Mouse (Mus musculus): Measurements from ENCODE around the gene Frem1. TPM values are rescaled to one million over a fixed set of nuclear protein-coding genes. Genes with fewer than 3 reads are reported as not detected.

The Frem1 gene
- polyA plus RNA-seq, 1 experiment from 2014 or later = 58.2 TPM

DNA sequence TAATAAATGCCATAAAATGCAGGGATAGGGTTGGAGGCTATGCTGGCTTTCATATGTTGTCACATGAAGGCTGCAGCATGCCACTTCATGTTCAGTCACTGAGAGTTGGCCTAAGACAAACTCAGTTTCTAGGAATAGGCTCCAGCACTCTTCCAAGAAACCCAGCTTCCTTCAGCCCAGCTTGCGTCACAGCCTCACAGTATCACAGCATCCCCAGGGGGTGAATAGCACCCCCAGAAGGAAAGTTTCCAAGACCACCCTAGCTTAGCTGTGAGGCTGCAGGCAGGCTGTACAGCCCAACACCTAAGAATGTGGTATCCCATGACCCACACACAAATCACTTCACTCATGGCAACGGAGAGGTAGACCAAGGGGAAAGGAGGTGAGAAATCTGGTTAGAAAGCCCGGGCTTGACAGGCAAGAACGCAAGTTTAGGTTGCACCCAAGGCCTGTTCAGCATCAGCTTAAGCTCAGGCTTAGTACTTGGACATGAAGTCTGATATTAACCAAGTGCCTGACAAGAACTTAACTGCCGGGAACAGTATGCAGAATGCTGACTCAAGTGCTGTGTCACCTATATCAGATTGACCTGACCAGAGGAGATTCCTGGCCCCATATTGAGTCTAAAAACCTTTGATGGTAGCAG, 1.9 kb downstream of the Frem1 start:
- Histone ChIP-seq H3K4me1 (ENCODE audit: insufficient read depth) (no peaks in the 10 kb centered on the region), H3K9ac (peak overlapping the region; percentile 74), H3K4me3 (ENCODE audit: low read depth, low read length) (peak overlapping the region; percentile 62), H3K9me3 (ENCODE audit: low read depth, low read length) (no peaks in the 10 kb centered on the region), H3K27ac (ENCODE audit: low read depth) (peak overlapping the region; percentile 80), H3K36me3 (ENCODE audit: insufficient read depth) (peaks cover 2% of the 10 kb centered on the region; the same call in 1 of the 2 replicates), H3K27me3 (ENCODE audit: insufficient read depth, low read length) (no peaks in the 10 kb centered on the region), H3K4me2 (peak overlapping the region; percentile 58)
- WGBS = 31% methylated on average over 5 of the region's 5 CpGs
- peak; percentile 49 for DNase-seq
- no peak for TF ChIP-seq CTCF (IDR thresholded peaks at IDR 0.05; ENCODE audit: low read depth)
- ATAC-seq (ENCODE audit: insufficient read depth) = no peak

- ATAC-seq (ENCODE audit: insufficient read depth) (no peak), DNase-seq (peak; percentile 45)
- no peak for TF ChIP-seq CTCF (IDR thresholded peaks at IDR 0.05; ENCODE audit: low read depth)
- Histone ChIP-seq H3K36me3 (ENCODE audit: insufficient read depth) (peaks cover 5% of the 10 kb centered on the region; the same call in 1 of the 2 replicates), H3K9me3 (ENCODE audit: low read depth, low read length) (no peaks in the 10 kb centered on the region), H3K27me3 (ENCODE audit: insufficient read depth, low read length) (no peaks in the 10 kb centered on the region), H3K9ac (peak overlapping the region; percentile 74), H3K4me1 (ENCODE audit: insufficient read depth) (no peaks in the 10 kb centered on the region), H3K4me2 (peak overlapping the region; percentile 58), H3K4me3 (ENCODE audit: low read depth, low read length) (peak overlapping the region; percentile 62), H3K27ac (ENCODE audit: low read depth) (no peak overlapping the region)
- 25% methylated on average over 3 of the region's 3 CpGs for WGBS
Measured at GRCm38 (mm10) chr4:83049288-83049687, 2.9 kb downstream of the Frem1 start.

DNA sequence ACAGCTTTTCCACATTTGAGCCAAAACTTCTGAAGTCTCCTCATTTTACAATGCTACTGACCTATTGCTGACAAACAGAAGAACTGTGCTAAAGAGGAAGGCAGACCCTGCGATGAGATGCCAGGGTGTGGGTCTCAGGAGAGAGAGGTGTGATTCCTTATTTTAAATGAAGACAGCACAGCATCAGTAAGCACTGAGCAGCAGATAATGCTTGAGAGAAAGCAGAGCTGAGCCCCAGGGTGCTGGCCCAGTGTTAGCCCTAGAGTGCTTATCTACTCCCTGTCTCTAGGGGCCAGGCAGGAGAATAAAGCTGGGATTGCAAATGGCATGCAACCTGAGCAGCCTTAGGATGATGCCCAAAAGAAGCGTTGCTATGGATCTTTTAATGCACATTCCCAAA, 3.6 kb downstream of the Frem1 start:
- Histone ChIP-seq H3K4me2 (peak overlapping the region; percentile 58), H3K9me3 (ENCODE audit: low read depth, low read length) (no peaks in the 10 kb centered on the region), H3K9ac (peak overlapping the region; percentile 26; the same call in 1 of the 2 replicates), H3K27me3 (ENCODE audit: insufficient read depth, low read length) (no peaks in the 10 kb centered on the region), H3K4me1 (ENCODE audit: insufficient read depth) (no peaks in the 10 kb centered on the region), H3K27ac (ENCODE audit: low read depth) (no peak overlapping the region), H3K36me3 (ENCODE audit: insufficient read depth) (peaks cover 5% of the 10 kb centered on the region; the same call in 1 of the 2 replicates), H3K4me3 (ENCODE audit: low read depth, low read length) (peak overlapping the region; percentile 62)
- DNase-seq (no peak), ATAC-seq (ENCODE audit: insufficient read depth) (no peak)
- TF ChIP-seq CTCF (IDR thresholded peaks at IDR 0.05; ENCODE audit: low read depth) = no peak
- 11% methylated on average over 2 of the region's 2 CpGs for WGBS

DNA sequence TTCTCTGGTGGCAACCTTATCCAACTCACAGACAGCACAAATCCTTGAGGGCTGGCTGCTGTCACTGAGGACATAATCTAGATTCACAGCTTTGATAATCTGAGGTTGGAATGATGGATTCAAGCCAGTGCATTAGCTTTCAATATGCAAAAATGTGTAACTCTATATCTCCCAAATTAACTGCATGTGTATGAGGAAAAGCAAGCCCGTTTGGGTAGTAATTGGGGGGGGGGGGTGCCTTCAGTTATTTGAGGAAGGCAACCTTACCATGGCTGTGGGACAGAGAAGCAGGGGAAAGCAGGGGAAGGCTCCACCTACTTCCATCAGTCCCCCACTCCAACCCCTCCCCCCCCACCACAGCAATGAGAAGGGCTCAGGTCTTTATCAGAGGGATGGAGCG, 5.3 kb downstream of the Frem1 start:
- H3K4me3 ChIP-seq (ENCODE audit: low read depth, low read length) = no peak overlapping the region
- no peak for DNase-seq
- WGBS = 29% methylated on average over 2 of the region's 2 CpGs
- no peaks in the 10 kb centered on the region for H3K4me1 ChIP-seq (ENCODE audit: insufficient read depth)
- peak overlapping the region; percentile 58 for H3K4me2 ChIP-seq
- H3K9me3 ChIP-seq (ENCODE audit: low read depth, low read length) = no peaks in the 10 kb centered on the region
- no peaks in the 10 kb centered on the region for H3K27me3 ChIP-seq (ENCODE audit: insufficient read depth, low read length)
- peaks cover 5% of the 10 kb centered on the region; the same call in 1 of the 2 replicates for H3K36me3 ChIP-seq (ENCODE audit: insufficient read depth)
- H3K9ac ChIP-seq = no peak overlapping the region
- TF ChIP-seq CTCF (IDR thresholded peaks at IDR 0.05; ENCODE audit: low read depth) = no peak
- H3K27ac ChIP-seq (ENCODE audit: low read depth) = no peak overlapping the region
- no peak for ATAC-seq (ENCODE audit: insufficient read depth)

DNA sequence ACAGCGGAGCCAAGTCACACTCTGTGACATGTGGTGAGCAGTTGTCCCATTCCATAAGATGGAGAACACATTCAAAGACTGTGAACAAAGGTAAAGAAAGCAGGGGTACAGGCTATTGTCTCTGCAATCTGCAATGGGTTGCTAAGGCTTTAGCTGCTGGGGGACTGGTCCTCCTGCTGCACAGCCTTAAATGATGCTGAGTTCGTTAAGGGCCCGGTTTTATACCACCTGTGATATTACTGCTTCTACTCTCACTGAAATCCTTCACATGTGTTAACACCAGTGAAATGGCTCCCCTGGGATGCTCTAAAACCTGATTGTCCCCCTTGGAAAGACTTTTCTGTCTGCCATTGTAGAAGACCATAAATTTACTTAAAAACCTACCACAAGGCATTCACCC, 6.1 kb downstream of the Frem1 start:
- no peak overlapping the region for H3K27ac ChIP-seq (ENCODE audit: low read depth)
- no peak overlapping the region for H3K4me3 ChIP-seq (ENCODE audit: low read depth, low read length)

DNA sequence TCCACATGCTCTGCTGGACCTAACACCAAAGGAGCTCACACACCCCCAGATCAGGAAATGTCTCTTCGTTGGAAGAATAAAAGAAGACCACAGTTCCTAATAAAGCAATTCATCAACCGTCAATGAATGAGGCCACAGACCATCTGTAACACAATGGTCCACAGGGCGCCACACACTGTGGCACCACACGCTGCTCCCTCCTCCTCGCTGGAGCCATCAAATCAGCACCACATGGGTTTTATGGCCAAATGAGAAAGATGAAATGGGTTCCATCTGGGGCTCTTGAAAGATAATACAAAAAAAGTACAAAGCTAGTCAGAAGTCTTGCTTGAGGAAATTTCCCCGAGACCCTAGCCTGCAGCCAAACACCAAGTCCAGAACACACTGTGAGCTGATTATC, 6.9 kb downstream of the Frem1 start:
- H3K27me3 ChIP-seq (ENCODE audit: insufficient read depth, low read length) = no peaks in the 10 kb centered on the region
- DNase-seq (no peak), ATAC-seq (ENCODE audit: insufficient read depth) (no peak)
- no peak for TF ChIP-seq CTCF (IDR thresholded peaks at IDR 0.05; ENCODE audit: low read depth)
- no peaks in the 10 kb centered on the region for H3K9me3 ChIP-seq (ENCODE audit: low read depth, low read length)
- peaks cover 5% of the 10 kb centered on the region; the same call in 1 of the 2 replicates for H3K36me3 ChIP-seq (ENCODE audit: insufficient read depth)
- WGBS = 70% methylated on average over 6 of the region's 6 CpGs
- no peak overlapping the region for H3K4me2 ChIP-seq
- H3K4me3 ChIP-seq (ENCODE audit: low read depth, low read length) = no peak overlapping the region
- H3K9ac ChIP-seq = no peak overlapping the region
- no peaks in the 10 kb centered on the region for H3K4me1 ChIP-seq (ENCODE audit: insufficient read depth)
- H3K27ac ChIP-seq (ENCODE audit: low read depth) = no peak overlapping the region

More for the DNA sequence above, 6.1 kb downstream of the Frem1 start:
- Histone ChIP-seq H3K9ac (no peak overlapping the region), H3K36me3 (ENCODE audit: insufficient read depth) (peaks cover 5% of the 10 kb centered on the region; the same call in 1 of the 2 replicates), H3K27me3 (ENCODE audit: insufficient read depth, low read length) (no peaks in the 10 kb centered on the region), H3K9me3 (ENCODE audit: low read depth, low read length) (no peaks in the 10 kb centered on the region), H3K4me2 (no peak overlapping the region), H3K4me1 (ENCODE audit: insufficient read depth) (no peaks in the 10 kb centered on the region)
- TF ChIP-seq CTCF (IDR thresholded peaks at IDR 0.05; ENCODE audit: low read depth) = no peak
- DNase-seq (no peak), ATAC-seq (ENCODE audit: insufficient read depth) (no peak)
- WGBS = 80% methylated on average over 3 of the region's 3 CpGs

DNA sequence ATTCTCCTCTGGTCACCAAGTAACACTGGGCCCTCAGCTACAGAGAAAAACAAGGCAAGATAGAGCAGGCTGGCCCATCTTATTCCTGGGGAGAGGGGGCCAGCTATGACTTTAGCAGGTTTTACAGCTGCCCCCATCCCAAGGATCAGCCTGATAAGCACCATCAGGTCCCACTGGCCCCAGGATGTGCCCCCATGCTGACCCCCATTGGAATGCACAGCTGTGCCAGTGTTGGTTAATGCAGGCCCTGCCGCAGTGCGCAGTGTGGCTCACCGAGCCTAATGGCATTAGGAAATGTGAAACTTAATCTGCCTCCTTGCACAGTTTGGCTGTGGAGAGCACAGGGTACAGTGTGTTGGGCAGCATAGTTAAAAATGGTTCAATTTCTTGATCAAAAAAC, 11.4 kb downstream of the Frem1 start:
- H3K27ac ChIP-seq (ENCODE audit: low read depth) = no peak overlapping the region
- H3K9me3 ChIP-seq (ENCODE audit: low read depth, low read length) = no peaks in the 10 kb centered on the region
- peaks cover 21% of the 10 kb centered on the region for H3K36me3 ChIP-seq (ENCODE audit: insufficient read depth)
- WGBS = 51% methylated on average over 3 of the region's 3 CpGs
- H3K9ac ChIP-seq = no peak overlapping the region
- H3K4me3 ChIP-seq (ENCODE audit: low read depth, low read length) = no peak overlapping the region
- TF ChIP-seq CTCF (IDR thresholded peaks at IDR 0.05; ENCODE audit: low read depth) = no peak
- H3K4me2 ChIP-seq = no peak overlapping the region
- H3K27me3 ChIP-seq (ENCODE audit: insufficient read depth, low read length) = no peaks in the 10 kb centered on the region
- no peaks in the 10 kb centered on the region for H3K4me1 ChIP-seq (ENCODE audit: insufficient read depth)
- DNase-seq (no peak), ATAC-seq (ENCODE audit: insufficient read depth) (peak; percentile 38; the same call in 1 of the 2 replicates)

Measured in lung, embryonic 14.5 days (tissue).